Mouse (Mus musculus) liver, adult (tissue): Measurements from ENCODE around the gene Sema5a.

Experiments
- GATA4 ChIP-seq: IDR thresholded peaks from 2 replicates; pipeline ENCODE4 v1.6.1; 2014; ENCODE audit warnings: mild to moderate bottlenecking, low read length; ENCODE audit not compliant: insufficient replicate concordance

Sema5a gene

DNA sequence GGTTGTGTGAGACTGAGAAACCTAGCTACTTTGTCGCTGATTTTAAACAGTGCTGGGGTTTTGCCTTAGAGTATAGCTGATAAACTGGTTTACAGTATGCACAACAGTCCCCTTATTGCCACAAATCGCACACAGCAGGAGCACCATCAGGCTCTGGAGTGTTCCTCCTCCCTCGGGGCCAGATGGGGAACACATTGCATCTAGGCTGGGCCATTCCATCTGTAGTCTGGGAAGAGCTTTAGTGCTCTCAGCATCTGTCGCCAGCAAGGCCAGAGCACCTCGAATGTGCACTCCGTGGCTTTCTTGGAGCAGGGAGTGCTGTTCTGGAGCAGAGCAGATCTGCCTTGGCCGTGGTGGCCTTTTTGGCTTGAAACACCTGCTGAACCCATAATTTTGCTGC lies 79.5 kb downstream of the Sema5a start:
- TF ChIP-seq GATA4 = no peak

DNA sequence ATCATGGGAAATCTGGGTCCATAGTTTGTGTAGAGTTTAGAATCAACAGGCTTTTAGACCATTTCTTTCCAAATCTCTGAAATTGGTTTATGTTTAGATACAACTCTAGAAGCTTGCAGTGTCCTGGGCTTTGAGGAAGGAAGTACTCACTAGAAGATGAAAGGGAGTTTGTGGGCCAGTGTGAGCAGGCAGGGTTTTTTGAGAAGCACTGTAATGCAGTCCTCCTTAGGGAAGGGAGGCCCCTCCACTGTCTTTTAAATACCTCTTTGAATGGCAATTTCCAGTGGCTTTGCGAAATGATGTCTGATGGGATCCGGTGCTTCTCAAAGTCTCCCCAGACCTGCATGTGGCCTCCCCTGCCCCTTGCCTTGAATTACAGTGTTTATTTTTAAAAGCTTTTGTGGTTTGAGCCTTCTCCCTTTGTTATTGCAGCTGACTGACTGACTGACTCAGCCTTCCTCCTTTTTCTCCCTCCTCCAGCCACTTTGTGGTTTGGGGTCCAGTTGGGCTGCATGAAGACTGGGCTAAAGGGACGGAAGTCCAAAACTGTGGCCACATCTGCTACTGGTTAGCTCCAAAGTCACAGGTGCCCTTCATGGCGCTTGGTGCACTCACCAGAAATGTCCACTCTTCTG lies 83.9 kb downstream of the Sema5a start:
- no peak for TF ChIP-seq GATA4

DNA sequence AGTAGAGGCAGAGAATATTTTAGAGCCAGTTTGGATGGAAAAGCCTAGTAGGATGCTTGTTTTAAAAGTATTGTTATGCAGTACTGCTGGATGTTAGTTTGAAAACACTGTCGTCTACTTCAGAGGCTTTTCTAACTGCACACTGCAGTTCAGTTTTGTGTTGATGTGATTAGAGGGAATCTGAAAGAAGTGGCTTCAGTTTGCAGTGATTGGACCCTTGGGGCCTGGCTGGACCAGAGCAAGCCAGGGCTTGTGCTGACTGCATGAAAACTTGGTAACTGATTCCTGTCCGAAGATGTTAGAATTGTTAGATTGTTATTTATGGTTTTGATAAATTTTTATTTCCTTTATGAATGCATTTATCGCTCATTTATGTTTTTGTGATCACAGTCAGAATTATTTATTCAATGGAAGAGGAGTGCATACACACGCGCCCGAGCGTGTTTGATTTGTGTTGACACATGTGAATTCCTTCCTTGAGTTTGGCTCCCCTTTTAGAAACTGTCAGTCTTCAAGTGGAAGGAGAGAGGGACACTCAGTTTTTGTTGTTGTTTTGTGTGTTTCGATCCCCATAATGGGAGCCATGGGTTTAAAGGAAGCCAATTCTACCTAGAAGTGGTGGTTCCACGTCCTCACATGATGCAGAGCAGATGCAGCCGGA lies 85.2 kb downstream of the Sema5a start:
- no peak for TF ChIP-seq GATA4

- TF ChIP-seq GATA4 = no peak
These were observed 85.8 kb downstream of the Sema5a start for GRCm38 (mm10) chr15:32330427-32330826.

DNA sequence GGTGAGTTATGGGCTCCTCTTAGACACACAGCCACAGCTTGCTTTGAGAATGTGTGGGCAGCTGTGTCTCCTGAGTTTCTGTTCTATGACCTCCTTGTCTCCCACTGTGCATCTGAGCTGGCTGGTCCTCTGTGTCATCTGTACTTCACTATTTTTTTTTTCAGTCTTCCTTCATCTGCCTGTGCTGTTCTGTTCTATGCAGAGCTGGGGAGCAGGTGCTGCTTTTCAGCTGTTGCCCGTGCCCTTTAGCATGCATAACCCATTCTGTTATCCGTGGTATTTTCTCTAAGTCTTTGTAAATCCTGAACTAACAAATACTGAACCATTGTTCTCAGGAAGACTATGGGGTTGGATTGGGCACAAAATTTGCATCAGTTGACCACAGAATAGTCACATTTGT lies 86.4 kb downstream of the Sema5a start:
- no peak for TF ChIP-seq GATA4

DNA sequence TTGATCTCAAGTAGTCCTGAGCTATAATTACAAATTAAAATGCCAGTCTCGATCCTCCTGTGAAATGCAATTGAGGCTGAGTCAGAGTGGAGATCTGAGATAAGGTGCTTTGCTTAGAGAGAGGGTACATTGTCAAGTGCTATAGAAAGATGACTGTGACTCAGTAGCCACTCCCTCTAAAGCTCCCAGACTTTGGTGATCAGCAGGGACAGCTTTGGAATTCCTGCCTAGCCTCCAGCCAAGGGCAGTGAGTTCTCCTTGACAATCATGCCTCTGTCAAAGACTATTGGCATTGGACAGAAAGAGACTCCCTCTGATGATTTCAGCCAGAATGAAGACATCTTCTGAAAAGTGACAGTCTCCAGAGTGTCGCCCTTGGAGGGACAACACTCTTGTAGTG lies 88.8 kb downstream of the Sema5a start:
- TF ChIP-seq GATA4 = no peak

GRCm38 (mm10) chr15:32337810-32338209 lies 93.2 kb downstream of the Sema5a start:
- no peak for TF ChIP-seq GATA4

DNA sequence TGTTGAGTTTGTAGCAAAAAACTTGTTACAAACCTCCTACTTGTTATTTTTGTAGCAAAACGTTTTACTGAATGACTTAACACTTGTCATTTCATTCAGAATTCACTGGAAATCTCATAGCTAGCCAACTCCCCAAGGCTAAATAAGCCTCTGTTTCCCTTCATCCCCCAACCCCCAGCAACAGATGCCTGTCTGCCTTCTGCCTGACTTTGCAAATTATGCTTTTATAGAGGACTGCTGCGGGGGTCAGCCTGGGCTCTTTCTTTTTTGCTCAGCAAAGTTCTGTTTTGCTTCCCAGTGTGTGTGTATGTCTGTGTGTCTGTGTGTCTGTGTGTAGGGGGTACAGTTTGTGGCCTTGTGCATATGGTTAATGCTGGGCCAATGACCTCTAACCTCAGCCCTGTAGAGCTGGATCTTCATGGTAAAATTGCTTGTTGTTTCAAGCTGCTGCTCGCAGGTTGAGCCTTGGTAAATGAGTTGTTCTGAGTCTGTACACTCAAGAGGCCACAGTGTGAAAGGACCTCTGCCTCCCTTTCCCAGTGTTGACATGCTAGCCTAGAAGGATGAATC lies 94.2 kb downstream of the Sema5a start:
- TF ChIP-seq GATA4 = no peak

GRCm38 (mm10) chr15:32339426-32339825 lies 94.8 kb downstream of the Sema5a start:
- TF ChIP-seq GATA4 = no peak

- no peak for TF ChIP-seq GATA4
These were observed 96.8 kb downstream of the Sema5a start for GRCm38 (mm10) chr15:32341423-32341822.

DNA sequence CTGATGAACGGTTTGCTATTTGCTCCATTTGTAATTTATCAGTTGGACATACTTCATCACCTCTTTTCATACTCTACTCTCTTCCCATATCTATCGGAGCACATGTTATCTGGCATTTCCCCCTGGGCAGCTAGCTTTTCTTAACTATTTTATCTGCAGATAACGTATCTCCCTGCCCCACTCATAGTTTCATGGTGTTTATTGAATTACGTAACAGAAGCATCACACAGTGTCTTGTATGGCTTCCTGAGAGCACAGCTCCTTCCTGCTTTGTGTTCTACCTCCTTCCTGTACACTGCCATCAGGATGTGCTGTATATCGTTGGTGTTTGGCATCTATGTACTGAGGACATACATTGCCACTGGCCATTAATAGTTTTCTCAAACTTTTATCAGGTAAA lies 98.9 kb downstream of the Sema5a start:
- no peak for TF ChIP-seq GATA4

- no peak for TF ChIP-seq GATA4
These were observed 102.7 kb downstream of the Sema5a start for GRCm38 (mm10) chr15:32347315-32347714.

- no peak for TF ChIP-seq GATA4
These were observed 104.7 kb downstream of the Sema5a start for GRCm38 (mm10) chr15:32349276-32349675.

DNA sequence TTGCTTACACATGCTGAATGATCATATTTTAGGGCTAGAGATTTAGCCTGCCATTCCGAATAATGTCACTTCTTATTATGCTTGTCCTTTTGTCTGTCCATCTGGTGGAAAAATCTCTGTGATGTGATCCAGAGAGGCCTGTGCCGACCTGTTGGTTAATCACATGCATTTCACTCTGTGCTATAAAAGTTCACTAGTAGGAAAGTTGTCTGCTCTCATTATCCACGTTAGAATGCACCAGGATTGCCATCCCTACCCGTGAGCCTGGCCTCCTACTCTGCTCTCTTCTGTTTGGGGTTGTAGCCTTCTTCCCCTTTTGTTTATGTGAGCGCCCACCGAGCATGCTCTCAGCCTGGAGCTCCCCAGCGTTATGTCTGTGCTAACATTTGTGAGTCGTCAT lies 108.4 kb downstream of the Sema5a start:
- no peak for TF ChIP-seq GATA4

DNA sequence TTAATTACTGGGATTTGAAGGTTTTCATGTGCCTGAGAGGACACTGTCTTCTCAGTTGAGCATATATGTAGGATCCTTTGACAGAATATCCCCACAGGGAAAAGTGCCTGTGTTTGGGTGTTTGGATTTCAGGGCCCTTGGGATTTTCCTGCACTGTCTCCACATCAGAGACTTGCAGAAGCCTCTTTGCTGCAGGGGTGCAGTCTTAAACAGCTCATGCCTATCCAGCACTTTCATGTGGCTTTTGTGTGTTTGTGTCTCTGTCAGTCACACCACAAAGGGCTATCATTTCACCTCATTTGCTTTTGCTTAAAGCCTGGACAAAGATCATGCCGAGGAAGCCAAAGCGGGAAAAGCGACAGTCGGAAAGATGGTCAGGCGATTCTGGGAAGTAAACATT lies 108.9 kb downstream of the Sema5a start:
- TF ChIP-seq GATA4 = no peak

GRCm38 (mm10) chr15:32356805-32357204 lies 112.2 kb downstream of the Sema5a start:
- TF ChIP-seq GATA4 = no peak

DNA sequence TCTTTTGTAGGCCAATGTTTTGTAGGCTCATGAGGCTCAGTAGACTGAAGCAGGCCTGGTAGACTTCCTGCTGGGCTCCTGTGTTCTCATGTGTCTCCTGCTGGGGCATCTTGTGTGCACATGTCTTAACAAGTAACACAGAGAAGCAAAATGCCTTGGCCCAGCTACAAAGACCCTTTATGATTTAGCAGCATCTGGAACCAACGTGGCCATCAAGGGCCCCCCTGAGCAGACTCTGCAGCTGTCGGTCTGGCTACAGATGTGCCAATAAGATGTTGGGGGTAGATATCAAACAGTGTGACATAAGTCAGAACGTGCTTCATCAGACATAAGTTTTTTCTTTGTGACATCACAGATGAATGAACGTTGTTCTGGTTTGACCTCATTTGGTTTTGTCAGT lies 123.2 kb downstream of the Sema5a start:
- TF ChIP-seq GATA4 = no peak
